9 mouse cellular contexts compared by ENCODE assay signal in genomic region chr19:32885481-32886131, GRCm38 (mm10).
A peak's percentile ranks its signal among the peaks of the same experiment; 100 is the strongest.
DNase-seq lines count a peak whose midpoint lies in the region; ATAC-seq and TF ChIP-seq lines count a peak whose summit lies in the region.
"Had no signal": no experiment of that assay in that cellular context is flagged by ENCODE, and none has a peak within 500 bp of the region (broad histone marks: within the 10 kb centered on the region; RNA-seq: fewer than 3 reads in every experiment).

No protein-coding gene starts in this region.

- H3K9ac ChIP-seq in midbrain, embryonic 13.5 days (replicated peaks): no peak overlapping the region
- H3K9ac ChIP-seq in midbrain, embryonic 11.5 days (ENCODE audit: low read length): no peak overlapping the region
- H3K9ac ChIP-seq in hindbrain, postnatal 0 days (replicated peaks; ENCODE audit: low read length): no peak overlapping the region

- DNase-seq in heart, embryonic 10.5 days (ENCODE audit: low spot score): no peak
- DNase-seq in heart, postnatal 14 days: no peak
- no peak for DNase-seq in midbrain, embryonic 11.5 days (ENCODE audit: low spot score, missing footprints)
- peak; percentile 21 for DNase-seq in hindbrain, postnatal 0 days (ENCODE audit: low spot score)
- no peak for DNase-seq in thymus, adult 2 months
- DNase-seq in spleen, adult 12 weeks (ENCODE audit: low spot score): no peak
- DNase-seq in frontal cortex, adult 2 months (ENCODE audit: extremely low spot score in 1 of 2, low spot score in 1 of 2): no peak

- H3K4me2 ChIP-seq in midbrain, embryonic 13.5 days (replicated peaks): peak overlapping the region; percentile 23
- no peak overlapping the region for H3K4me2 ChIP-seq in midbrain, embryonic 11.5 days
- 0 out of 2 replicates have a peak overlapping the region, but pooled peaks have one; percentile 11 for H3K4me2 ChIP-seq in hindbrain, postnatal 0 days (ENCODE audit: low read depth, low read length)

- peak; percentile 86 for ATAC-seq in midbrain, embryonic 13.5 days
- no peak for ATAC-seq in midbrain, embryonic 11.5 days (ENCODE audit: low FRiP score)
- peak; percentile 71 for ATAC-seq in hindbrain, postnatal 0 days

- no peak for TF ChIP-seq CTCF in hindbrain, postnatal 0 days (IDR thresholded peaks at IDR 0.05; ENCODE audit: low read depth)
- TF ChIP-seq CTCF in thymus, adult 2 months (IDR thresholded peaks at IDR 0.05; ENCODE audit: borderline replicate concordance, control insufficient read depth, extremely low read depth, insufficient read depth, low read length, poor library complexity): no peak

- H3K27me3 ChIP-seq in heart, embryonic 10.5 days (ENCODE audit: insufficient read depth, poor library complexity, severe bottlenecking): no peaks in the 10 kb centered on the region
- H3K27me3 ChIP-seq in midbrain, embryonic 13.5 days: 0 out of 2 replicates have a peak, but pooled peaks cover 3% of the 10 kb centered on the region
- H3K27me3 ChIP-seq in midbrain, embryonic 11.5 days (ENCODE audit: control insufficient read depth, insufficient read depth, low read length): no peaks in the 10 kb centered on the region
- H3K27me3 ChIP-seq in hindbrain, postnatal 0 days (ENCODE audit: insufficient read depth, low read length): no peaks in the 10 kb centered on the region
- no peaks in the 10 kb centered on the region for H3K27me3 ChIP-seq in thymus, adult 2 months (ENCODE audit: control insufficient read depth, insufficient read depth, low read length)
- H3K27me3 ChIP-seq: CH12.LX had no signal

- no peaks in the 10 kb centered on the region for H3K36me3 ChIP-seq in heart, embryonic 10.5 days
- H3K36me3 ChIP-seq in midbrain, embryonic 13.5 days: no peaks in the 10 kb centered on the region
- H3K36me3 ChIP-seq in midbrain, embryonic 11.5 days (ENCODE audit: control insufficient read depth, insufficient read depth, low read length): no peaks in the 10 kb centered on the region
- H3K36me3 ChIP-seq in hindbrain, postnatal 0 days (ENCODE audit: insufficient read depth, low read length): no peaks in the 10 kb centered on the region
- H3K36me3 ChIP-seq in thymus, adult 2 months (ENCODE audit: control insufficient read depth, insufficient read depth, low read length): no peaks in the 10 kb centered on the region

- intact Hi-C loops in heart, postnatal 14 days (cut with DNase I): no loop called here

- no peak for TF ChIP-seq POLR2A in thymus, adult 2 months (IDR thresholded peaks at IDR 0.05; ENCODE audit: control insufficient read depth, extremely low read depth, insufficient read depth, low read length, poor library complexity)

- H3K9me3 ChIP-seq in heart, embryonic 10.5 days: no peaks in the 10 kb centered on the region
- H3K9me3 ChIP-seq in midbrain, embryonic 13.5 days: no peaks in the 10 kb centered on the region
- no peaks in the 10 kb centered on the region for H3K9me3 ChIP-seq in midbrain, embryonic 11.5 days (ENCODE audit: control insufficient read depth, low read length)
- no peaks in the 10 kb centered on the region for H3K9me3 ChIP-seq in hindbrain, postnatal 0 days (ENCODE audit: low read length)

- peak overlapping the region; percentile 36 for H3K4me3 ChIP-seq in heart, embryonic 10.5 days
- H3K4me3 ChIP-seq in midbrain, embryonic 13.5 days (replicated peaks): no peak overlapping the region
- H3K4me3 ChIP-seq in midbrain, embryonic 11.5 days (ENCODE audit: low read depth, low read length): no peak overlapping the region
- H3K4me3 ChIP-seq in hindbrain, postnatal 0 days (ENCODE audit: low read length): no peak overlapping the region
- H3K4me3 ChIP-seq in thymus, adult 2 months (ENCODE audit: control insufficient read depth, insufficient read depth, low read length): no peak overlapping the region

- 46% methylated on average over 12 of the region's 12 CpGs for WGBS in heart, embryonic 10.5 days
- 45% methylated on average over 12 of the region's 12 CpGs for whole genome bisulfite sequencing in midbrain, embryonic 13.5 days
- 46% methylated on average over 12 of the region's 12 CpGs for WGBS in midbrain, embryonic 11.5 days
- WGBS in hindbrain, postnatal 0 days: 42% methylated on average over 12 of the region's 12 CpGs
- 89% methylated on average over 12 of the region's 12 CpGs for WGBS in thymus, adult 2 months

- H3K4me1 ChIP-seq in heart, embryonic 10.5 days: 0 out of 2 replicates have a peak, but pooled peaks cover 4% of the 10 kb centered on the region
- peaks cover 3% of the 10 kb centered on the region; the same call in 1 of the 2 replicates for H3K4me1 ChIP-seq in midbrain, embryonic 13.5 days (replicated peaks)
- no peaks in the 10 kb centered on the region for H3K4me1 ChIP-seq in midbrain, embryonic 11.5 days (ENCODE audit: control insufficient read depth, insufficient read depth, low read length)
- H3K4me1 ChIP-seq in hindbrain, postnatal 0 days (ENCODE audit: insufficient read depth, low read length): no peaks in the 10 kb centered on the region; the same call in 1 of the 2 replicates
- no peaks in the 10 kb centered on the region for H3K4me1 ChIP-seq in thymus, adult 2 months (replicated peaks; ENCODE audit: control insufficient read depth, insufficient read depth, low read length)

- H3K27ac ChIP-seq in heart, embryonic 10.5 days: no peak overlapping the region
- no peak overlapping the region for H3K27ac ChIP-seq in midbrain, embryonic 13.5 days
- H3K27ac ChIP-seq in midbrain, embryonic 11.5 days (ENCODE audit: low read depth, low read length): no peak overlapping the region
- peak overlapping the region; percentile 37; the same call in 1 of the 2 replicates for H3K27ac ChIP-seq in hindbrain, postnatal 0 days
- no peak overlapping the region for H3K27ac ChIP-seq in thymus, adult 2 months (ENCODE audit: control insufficient read depth, insufficient read depth, low read length)
